Mouse (Mus musculus) heart, adult 2 months (tissue): ENCODE results near the gene Tmem35b. TPM values are rescaled to one million over a fixed set of nuclear protein-coding genes. Genes with fewer than 3 reads are reported as not detected.

Source experiments
- DNase-seq, 2 experiments: peaks; one replicate each; pipeline ENCODE4 v3.0.0; 2021
- H3K27ac ChIP-seq: fragments of 200-600 bp; 2 replicates; pipeline ENCODE4 v1.8.1; 2022
- H3K27me3 ChIP-seq: fragments of 200-500 bp; 2 replicates; pipeline ENCODE4 v1.6.1; 2012; ENCODE audit warnings: mild to moderate bottlenecking, low read length, inconsistent platforms, mixed read lengths; ENCODE audit not compliant: control insufficient read depth, insufficient read depth
- H3K36me3 ChIP-seq: fragments of 200-500 bp; 2 replicates; pipeline ENCODE4 v1.6.1; 2012; ENCODE audit warnings: low read length, inconsistent platforms; ENCODE audit not compliant: control insufficient read depth, insufficient read depth
- H3K4me1 ChIP-seq: fragments of 200-500 bp; 2 replicates; pipeline ENCODE4 v1.6.1; 2011; ENCODE audit warnings: low read length; ENCODE audit not compliant: control insufficient read depth, insufficient read depth
- H3K4me3 ChIP-seq: fragments of 200-600 bp; 2 replicates; pipeline ENCODE4 v1.8.1; 2022
- H3K79me2 ChIP-seq: fragments of 200-500 bp; replicated peaks from 2 replicates; pipeline ENCODE4 v1.6.1; 2012; ENCODE audit warnings: mild to moderate bottlenecking, inconsistent platforms, low read length, moderate library complexity, mixed read lengths; ENCODE audit not compliant: control insufficient read depth, insufficient read depth
- H3K9ac ChIP-seq: fragments of 200-500 bp; 2 replicates; pipeline ENCODE4 v1.6.1; 2012; ENCODE audit warnings: low read depth, mild to moderate bottlenecking, control low read depth, inconsistent platforms, low read length, mixed read lengths
- CTCF ChIP-seq: fragments of 200-600 bp; IDR thresholded peaks from 2 replicates; pipeline ENCODE4 v1.8.1; 2022; ENCODE audit warnings: antibody characterized with exemption, mild to moderate bottlenecking, moderate library complexity
- EP300 ChIP-seq: fragments of 200-500 bp; IDR thresholded peaks from 2 replicates; pipeline ENCODE4 v1.6.1; 2011; ENCODE audit warnings: low read depth, low read length, control low read depth; ENCODE audit not compliant: insufficient read depth
- POLR2A ChIP-seq: fragments of 200-500 bp; IDR thresholded peaks from 2 replicates; pipeline ENCODE4 v1.6.1; 2011; ENCODE audit warnings: mild to moderate bottlenecking, low read depth, low read length, control low read depth; ENCODE audit not compliant: insufficient read depth
- WGBS: fragments of 180-500 bp; shearing (Covaris S2); methylation state at CpG from one replicate; pipeline ENCODE4 v1.1.7; 2018; 5-methylcytosine and 5-hydroxymethylcytosine counted together
- intact Hi-C: fragments of 180-260 bp; cut with DNase I; formaldehyde crosslinking; loops from one replicate; pipeline ENCODE4 v1.15.1; 2025
- long read RNA-seq: library from polyadenylated mRNA; stranded (forward); transcript quantifications from one replicate; pipeline ENCODE4 v2.0.0, GENCODE M21; 2021
- polyA plus RNA-seq: library from polyadenylated mRNA; depleted of rRNA; stranded (reverse); fragments of >200 nt; gene quantifications from 2 replicates; pipeline ENCODE4 v1.2.3, GENCODE M21; 2012; rRNA removed
- total RNA-seq, 2 experiments: library from RNA; stranded (reverse); gene quantifications; 2 replicates each; pipeline ENCODE4 v1.2.3; 2021

Tmem35b gene
- total RNA-seq = 1 to 10 TPM; 1.4 to 2.0 TPM
- 5.6 TPM in 2 replicates for polyA plus RNA-seq
- long read RNA-seq, partial matches to known transcripts = 0 of 1 reads
- long read RNA-seq, other reads (novel, unspliced or antisense) = 0 of 1 reads

- WGBS = 91% methylated on average over 5 of the region's 5 CpGs
- no peak within 1 kb of the TSS for H3K27ac ChIP-seq
- H3K4me3 ChIP-seq = no peak within 1 kb of the TSS
- no peaks in the 10 kb centered on the region for H3K27me3 ChIP-seq
- no peaks in the 10 kb centered on the region for H3K4me1 ChIP-seq
- H3K36me3 ChIP-seq = no peaks in the 10 kb centered on the region
- no peaks in the 10 kb centered on the region for H3K79me2 ChIP-seq
- intact Hi-C loops = no loop called here
- H3K9ac ChIP-seq = no peak within 1 kb of the TSS
- no peak for TF ChIP-seq POLR2A
- TF ChIP-seq CTCF = no peak
- no peak for TF ChIP-seq EP300
- DNase-seq = no peak
Observed at GRCm38 (mm10) chr4:127123391-127123790, at the start of gene Tmem35b. Tmem35b (plus strand) TSS chr4:127123691.

DNA sequence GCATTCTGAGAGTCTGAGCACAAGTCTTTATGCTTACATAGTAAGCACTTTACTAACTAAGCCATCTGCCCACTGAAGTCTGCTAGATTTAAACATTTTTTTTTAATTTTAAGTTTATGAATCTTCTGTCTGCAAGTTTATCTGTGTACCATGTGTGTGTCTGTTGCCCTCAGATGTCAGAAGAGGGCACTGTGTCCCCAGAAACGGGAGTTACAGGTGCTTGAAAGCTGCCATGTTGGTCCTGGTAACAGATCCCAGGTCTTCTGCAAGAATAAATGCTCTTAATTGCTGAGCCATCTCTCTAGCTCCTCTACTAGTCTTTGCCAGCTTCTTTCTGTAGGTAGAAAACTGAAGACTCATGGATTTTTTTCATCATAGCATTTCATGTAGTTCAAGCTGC lies 48.6 kb upstream of the Tmem35b start:
- 76% methylated on average over 1 of the region's 1 CpGs for WGBS
- intact Hi-C loops = loop anchor here (5.0 kb wide), 2 partner anchors 108 to 167 kb away; partner anchors contain the start of genes Smim12 and Zmym4
- Histone ChIP-seq H3K79me2 (no peaks in the 10 kb centered on the region), H3K4me3 (no peak overlapping the region), H3K36me3 (no peaks in the 10 kb centered on the region), H3K27me3 (no peaks in the 10 kb centered on the region), H3K4me1 (peaks cover 4% of the 10 kb centered on the region), H3K27ac (no peak overlapping the region), H3K9ac (no peak overlapping the region)
- no peak for DNase-seq
- TF ChIP-seq CTCF (no peak), EP300 (no peak), POLR2A (no peak)

DNA sequence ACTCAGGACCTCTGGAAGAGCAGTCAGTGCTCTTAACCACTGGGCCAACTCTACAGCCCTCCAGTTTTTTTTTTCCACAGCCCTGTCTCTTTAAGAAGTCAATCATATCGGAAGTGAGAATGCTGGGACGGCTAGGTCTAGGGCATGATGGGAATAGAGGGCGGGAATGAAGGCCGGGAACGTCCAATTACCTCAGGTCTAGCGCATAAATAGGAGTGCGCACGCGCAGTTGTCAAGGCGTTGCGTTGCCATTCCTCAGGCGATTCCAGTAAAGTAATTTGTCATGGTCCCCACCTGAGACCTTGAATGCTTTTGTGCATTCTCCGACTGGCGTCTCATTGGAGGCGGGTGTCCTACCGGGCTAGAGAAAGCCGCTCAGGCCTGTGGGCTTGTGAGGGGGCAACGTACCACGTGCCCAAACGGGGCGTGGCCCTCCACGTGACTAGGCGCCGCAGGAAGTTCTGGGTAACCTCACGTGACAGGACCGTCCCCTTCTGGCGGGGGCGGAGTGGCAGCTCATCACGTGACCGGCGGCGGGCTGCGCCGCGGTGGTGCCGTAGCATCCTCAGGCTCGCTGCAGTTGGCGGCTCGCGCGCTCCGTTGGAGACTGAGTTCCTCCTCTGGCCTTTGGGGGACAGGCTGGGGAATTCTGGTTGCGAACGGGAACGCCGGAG lies 46.5 kb upstream of the Tmem35b start, which contains the start of gene Zmym6:
TSS of gene Zmym6 (plus strand) at position 509 of the 674 bp plus-strand sequence.
- peak within 1 kb of the TSS; percentile 81 for H3K9ac ChIP-seq
- TF ChIP-seq POLR2A = peak; percentile 89
- TF ChIP-seq EP300 = peak; percentile 75
- TF ChIP-seq CTCF = 0 out of 2 replicates have a peak, but pooled peaks have one; percentile 8
- H3K27me3 ChIP-seq = no peaks in the 10 kb centered on the region
- H3K36me3 ChIP-seq = no peaks in the 10 kb centered on the region
- intact Hi-C loops = loop anchor here (5.0 kb wide), 2 partner anchors 110 to 165 kb away; partner anchors contain the start of genes Smim12 and Zmym4
- peak; percentile 95 to 96 for DNase-seq
- H3K27ac ChIP-seq = peak within 1 kb of the TSS; percentile 86
- H3K4me3 ChIP-seq = peak within 1 kb of the TSS; percentile 59
- H3K79me2 ChIP-seq = no peaks in the 10 kb centered on the region
- peaks cover 4% of the 10 kb centered on the region for H3K4me1 ChIP-seq
- under 1% methylated on average over 46 of the region's 46 CpGs for WGBS

DNA sequence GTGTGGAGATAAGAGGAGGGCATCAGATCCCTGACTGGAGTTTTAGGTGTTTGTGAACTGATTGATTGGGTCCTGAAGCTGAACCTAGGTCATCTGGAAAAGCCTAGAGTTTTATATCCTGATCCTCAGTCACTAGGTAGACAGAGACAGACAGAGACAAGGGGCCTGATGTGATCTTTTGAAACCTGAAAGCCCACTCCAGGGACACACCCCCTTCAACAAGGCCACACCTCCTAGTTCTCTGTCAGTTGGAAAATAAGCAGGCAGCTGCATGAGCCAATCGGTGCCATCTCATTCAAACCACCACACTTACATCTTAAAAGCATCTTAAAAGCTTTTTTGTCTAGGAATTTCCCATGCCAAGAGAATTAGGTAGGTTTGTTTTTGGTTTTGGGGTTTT lies 42.7 kb upstream of the Tmem35b start:
- Histone ChIP-seq H3K36me3 (no peaks in the 10 kb centered on the region), H3K27ac (no peak overlapping the region), H3K4me1 (peaks cover 4% of the 10 kb centered on the region), H3K79me2 (no peaks in the 10 kb centered on the region), H3K9ac (no peak overlapping the region), H3K27me3 (no peaks in the 10 kb centered on the region), H3K4me3 (no peak overlapping the region)
- DNase-seq = no peak
- TF ChIP-seq CTCF = no peak
- TF ChIP-seq POLR2A = no peak
- TF ChIP-seq EP300 = no peak
- WGBS = 44% methylated on average over 1 of the region's 1 CpGs
- intact Hi-C loops = no loop called here

GRCm38 (mm10) chr4:127083131-127083530 lies 40.4 kb upstream of the Tmem35b start:
- intact Hi-C loops = no loop called here
- TF ChIP-seq EP300 (no peak), POLR2A (no peak), CTCF (no peak)
- Histone ChIP-seq H3K27ac (no peak overlapping the region), H3K27me3 (no peaks in the 10 kb centered on the region), H3K4me3 (no peak overlapping the region), H3K79me2 (no peaks in the 10 kb centered on the region), H3K9ac (no peak overlapping the region), H3K36me3 (no peaks in the 10 kb centered on the region), H3K4me1 (peaks cover 1% of the 10 kb centered on the region; the same call in 1 of the 2 replicates)
- no peak for DNase-seq
- WGBS = 83% methylated on average over 2 of the region's 2 CpGs

GRCm38 (mm10) chr4:127085761-127086160 lies 37.7 kb upstream of the Tmem35b start:
- Histone ChIP-seq H3K4me3 (no peak overlapping the region), H3K27me3 (no peaks in the 10 kb centered on the region), H3K79me2 (no peaks in the 10 kb centered on the region), H3K27ac (no peak overlapping the region), H3K36me3 (no peaks in the 10 kb centered on the region), H3K4me1 (no peaks in the 10 kb centered on the region), H3K9ac (no peak overlapping the region)
- intact Hi-C loops = no loop called here
- DNase-seq = no peak
- TF ChIP-seq POLR2A (no peak), CTCF (no peak), EP300 (no peak)
- 67% methylated on average over 1 of the region's 1 CpGs for WGBS
